Mouse (Mus musculus) stomach, postnatal 0 days (tissue): Measurements from ENCODE around the gene Ftsj3.

ENCODE experiments used
- CTCF ChIP-seq: IDR thresholded peaks from 2 replicates; pipeline ENCODE4 v1.5.1; 2016; ENCODE audit warnings: antibody characterized with exemption, low read depth, mild to moderate bottlenecking, moderate library complexity
- EP300 ChIP-seq: optimal IDR thresholded peaks from 2 replicates; pipeline ENCODE3; 2016; ENCODE audit warnings: antibody characterized with exemption

DNA sequence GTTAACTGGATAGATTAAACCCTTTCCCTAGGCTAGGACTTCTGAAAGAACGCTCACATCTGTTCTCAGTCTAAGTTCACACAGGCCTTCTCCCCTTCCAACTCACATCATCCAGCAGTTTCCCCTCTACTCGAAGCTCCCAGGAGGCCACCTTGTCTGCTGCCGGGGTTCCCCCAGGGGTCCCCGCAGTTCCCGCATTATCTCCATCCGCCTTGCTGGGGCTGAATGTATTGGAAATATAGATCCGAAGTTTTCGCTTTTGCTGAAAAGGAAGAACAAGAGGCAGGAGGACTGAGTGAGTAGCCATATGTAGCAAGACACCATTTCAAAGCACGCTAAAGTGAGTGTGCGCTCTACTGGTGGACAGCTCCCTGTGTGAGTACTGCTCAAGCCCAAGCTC is 10.6 kb upstream of the Ftsj3 start:
- TF ChIP-seq CTCF = no peak
- no peak for TF ChIP-seq EP300
